Mouse (Mus musculus) kidney, embryonic 15.5 days (tissue): ENCODE results near the gene Piezo1. TPM values are rescaled to one million over a fixed set of nuclear protein-coding genes. Genes with fewer than 3 reads are reported as not detected.

Experiments
- ATAC-seq: fragments of 200-750 bp; cut with Nextera tagmentation; replicated peaks from 2 replicates; pipeline ENCODE4 v1.8.0; 2017; ENCODE audit warnings: moderate TSS enrichment; ENCODE audit not compliant: low FRiP score
- H3K27ac ChIP-seq: fragments of 300-500 bp; sonication (generic); 2 replicates; pipeline ENCODE4 v1.5.1; 2015; ENCODE audit warnings: mild to moderate bottlenecking, inconsistent platforms
- H3K27me3 ChIP-seq: fragments of 300-500 bp; sonication (generic); 2 replicates; pipeline ENCODE4 v1.6.1; 2015; ENCODE audit warnings: inconsistent platforms
- H3K36me3 ChIP-seq: fragments of 300-500 bp; sonication (generic); 2 replicates; pipeline ENCODE4 v1.6.1; 2015; ENCODE audit warnings: inconsistent platforms
- H3K4me1 ChIP-seq: fragments of 300-500 bp; sonication (generic); 2 replicates; pipeline ENCODE4 v1.6.1; 2015; ENCODE audit warnings: inconsistent platforms
- H3K4me2 ChIP-seq: fragments of 300-500 bp; sonication (generic); 2 replicates; pipeline ENCODE4 v1.6.1; 2015; ENCODE audit warnings: moderate library complexity, mild to moderate bottlenecking, inconsistent platforms
- H3K4me3 ChIP-seq: fragments of 300-500 bp; sonication (generic); replicated peaks from 2 replicates; pipeline ENCODE4 v1.5.1; 2015; ENCODE audit warnings: mild to moderate bottlenecking, inconsistent platforms
- H3K9ac ChIP-seq: fragments of 300-500 bp; sonication (generic); 2 replicates; pipeline ENCODE4 v1.6.1; 2015; ENCODE audit warnings: mild to moderate bottlenecking, inconsistent platforms
- H3K9me3 ChIP-seq: fragments of 300-500 bp; sonication (generic); replicated peaks from 2 replicates; pipeline ENCODE4 v1.6.1; 2016; ENCODE audit warnings: inconsistent platforms
- WGBS: fragments of 180-500 bp; shearing (Covaris S2); methylation state at CpG from one replicate; pipeline ENCODE4 v1.1.7; 2015; ENCODE audit warnings: mixed read lengths; 5-methylcytosine and 5-hydroxymethylcytosine counted together
- polyA plus RNA-seq: library from polyadenylated mRNA; unstranded; fragments of >200 nt; fragmentation: Nextera tagmentation; extraction: Ambion mirVana; gene quantifications from 2 replicates; pipeline ENCODE4 v1.2.1, GENCODE M21; 2015

The Piezo1 gene
- polyA plus RNA-seq, 1 experiment from 2014 or later = 17.8 TPM

GRCm38 (mm10) chr8:122515699-122516098, 35.4 kb downstream of the Piezo1 start:
- Histone ChIP-seq H3K9ac (no peak overlapping the region), H3K36me3 (peaks cover 6% of the 10 kb centered on the region; the same call in 1 of the 2 replicates), H3K4me3 (no peak overlapping the region), H3K4me1 (peaks cover 83% of the 10 kb centered on the region), H3K27me3 (no peaks in the 10 kb centered on the region), H3K4me2 (no peak overlapping the region), H3K27ac (no peak overlapping the region), H3K9me3 (no peaks in the 10 kb centered on the region)
- ATAC-seq = no peak
- WGBS = 88% methylated on average over 14 of the region's 14 CpGs

DNA sequence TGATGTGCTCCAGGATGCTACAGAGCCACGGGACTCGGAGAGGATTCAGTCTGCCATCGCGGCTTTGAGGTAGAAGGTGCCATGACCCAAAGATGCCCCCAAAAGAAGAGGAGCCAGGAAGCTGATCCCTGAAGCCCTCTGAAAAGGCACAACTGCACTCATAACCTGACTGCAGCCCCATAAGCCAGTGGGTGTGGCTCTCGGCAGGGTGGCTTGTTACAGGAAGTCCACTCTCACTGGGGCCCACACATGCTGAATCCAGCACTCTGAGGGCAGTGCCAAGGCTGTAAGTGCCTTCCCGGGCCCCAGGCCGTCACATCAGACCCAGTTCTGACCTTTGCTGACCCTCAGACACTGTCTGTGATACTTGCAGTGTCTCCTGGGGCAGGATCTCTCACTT, 38.7 kb downstream of the Piezo1 start:
- H3K36me3 ChIP-seq = peaks cover 6% of the 10 kb centered on the region; the same call in 1 of the 2 replicates
- no peak overlapping the region for H3K4me2 ChIP-seq
- peaks cover 53% of the 10 kb centered on the region for H3K4me1 ChIP-seq
- H3K9ac ChIP-seq = no peak overlapping the region
- H3K27me3 ChIP-seq = no peaks in the 10 kb centered on the region
- H3K27ac ChIP-seq = peak overlapping the region; percentile 83; the same call in 1 of the 2 replicates
- no peaks in the 10 kb centered on the region for H3K9me3 ChIP-seq
- H3K4me3 ChIP-seq = no peak overlapping the region
- ATAC-seq = no peak
- 59% methylated on average over 7 of the region's 7 CpGs for WGBS

DNA sequence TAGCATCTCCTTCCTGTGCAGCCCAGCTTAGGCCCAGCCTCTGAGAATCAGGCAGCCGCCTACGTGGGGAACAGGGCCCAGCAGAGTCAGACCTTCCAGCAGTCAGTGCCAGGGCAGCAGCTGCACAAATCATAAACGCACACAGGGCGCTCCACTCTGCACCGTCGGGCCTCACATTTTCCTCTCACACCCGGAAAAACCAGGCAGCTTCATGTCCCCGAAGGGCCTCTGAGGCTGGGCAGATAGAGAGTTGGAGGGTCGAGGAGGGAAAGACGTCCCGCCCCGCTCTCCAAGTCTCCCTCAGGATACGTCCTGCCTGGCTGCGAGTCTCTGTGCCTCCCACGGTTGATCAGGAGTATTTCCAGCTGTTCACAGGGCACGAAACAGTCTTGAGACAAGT, 39.6 kb downstream of the Piezo1 start:
- ATAC-seq = peak; percentile 34
- 27% methylated on average over 16 of the region's 16 CpGs for WGBS
- H3K27me3 ChIP-seq = no peaks in the 10 kb centered on the region
- H3K4me2 ChIP-seq = no peak overlapping the region
- peak overlapping the region; percentile 83 for H3K27ac ChIP-seq
- peaks cover 45% of the 10 kb centered on the region for H3K4me1 ChIP-seq
- H3K9ac ChIP-seq = peak overlapping the region; percentile 21; the same call in 1 of the 2 replicates
- no peaks in the 10 kb centered on the region for H3K9me3 ChIP-seq
- no peak overlapping the region for H3K4me3 ChIP-seq
- peaks cover 7% of the 10 kb centered on the region; the same call in 1 of the 2 replicates for H3K36me3 ChIP-seq

GRCm38 (mm10) chr8:122500856-122501255, 50.3 kb downstream of the Piezo1 start:
- no peaks in the 10 kb centered on the region for H3K27me3 ChIP-seq
- 0 out of 2 replicates have a peak, but pooled peaks have one; percentile 10 for ATAC-seq
- peaks cover 16% of the 10 kb centered on the region for H3K4me1 ChIP-seq
- no peak overlapping the region for H3K9ac ChIP-seq
- peaks cover 68% of the 10 kb centered on the region for H3K36me3 ChIP-seq
- no peak overlapping the region for H3K4me2 ChIP-seq
- H3K9me3 ChIP-seq = no peaks in the 10 kb centered on the region
- no peak overlapping the region for H3K4me3 ChIP-seq
- 27% methylated on average over 10 of the region's 10 CpGs for WGBS
- H3K27ac ChIP-seq = no peak overlapping the region

GRCm38 (mm10) chr8:122497912-122498311, 53.2 kb downstream of the Piezo1 start:
- H3K4me3 ChIP-seq = no peak overlapping the region
- WGBS = 76% methylated on average over 17 of the region's 17 CpGs
- peak overlapping the region; percentile 64 for H3K27ac ChIP-seq
- no peak overlapping the region for H3K9ac ChIP-seq
- H3K27me3 ChIP-seq = no peaks in the 10 kb centered on the region
- peaks cover 7% of the 10 kb centered on the region for H3K4me1 ChIP-seq
- no peaks in the 10 kb centered on the region for H3K9me3 ChIP-seq
- H3K4me2 ChIP-seq = no peak overlapping the region
- H3K36me3 ChIP-seq = peaks cover 88% of the 10 kb centered on the region
- ATAC-seq = no peak

DNA sequence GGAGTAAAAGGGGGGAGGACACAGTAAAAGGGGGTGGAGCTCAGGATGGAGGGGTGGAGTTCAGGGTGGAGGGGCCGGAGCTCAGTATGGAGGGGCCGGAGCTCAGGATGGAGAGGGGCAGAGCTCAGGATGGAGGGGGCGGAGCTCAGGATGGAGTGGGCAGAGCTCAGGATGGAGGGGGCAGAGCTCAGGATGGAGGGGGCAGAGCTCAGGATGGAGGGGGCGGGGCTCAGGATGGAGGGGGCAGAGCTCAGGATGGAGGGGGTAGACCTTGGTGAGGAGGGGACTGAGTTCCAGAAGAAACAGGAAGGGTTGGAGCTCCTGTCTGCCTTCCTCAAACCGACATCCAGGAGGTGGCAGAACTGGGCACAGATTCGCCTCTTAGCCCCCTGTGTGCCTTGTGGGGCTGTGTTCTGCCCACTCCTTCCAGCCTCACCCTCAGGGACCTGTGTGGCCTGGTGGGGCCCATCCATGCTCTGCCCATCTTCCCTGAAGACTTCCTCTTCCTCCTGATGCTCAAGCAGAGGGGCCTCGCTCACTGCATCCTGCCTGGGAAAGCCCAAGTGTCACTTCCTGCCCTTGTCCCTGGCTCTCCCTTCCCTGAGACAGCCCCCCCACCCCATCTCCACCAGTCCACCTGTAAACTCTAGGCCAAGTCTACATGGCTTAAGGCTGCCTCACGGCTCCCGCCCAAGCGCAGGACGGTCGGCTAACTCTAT, 54.0 kb downstream of the Piezo1 start:
- Histone ChIP-seq H3K4me1 (peaks cover 7% of the 10 kb centered on the region), H3K4me3 (no peak overlapping the region), H3K36me3 (peaks cover 94% of the 10 kb centered on the region), H3K9me3 (no peaks in the 10 kb centered on the region), H3K27ac (peak overlapping the region; percentile 64), H3K27me3 (no peaks in the 10 kb centered on the region), H3K4me2 (no peak overlapping the region), H3K9ac (no peak overlapping the region)
- ATAC-seq = no peak
- WGBS = 78% methylated on average over 12 of the region's 12 CpGs

- no peak overlapping the region for H3K27ac ChIP-seq
- no peak overlapping the region for H3K4me2 ChIP-seq
- 93% methylated on average over 9 of the region's 9 CpGs for WGBS
- no peaks in the 10 kb centered on the region for H3K4me1 ChIP-seq
- no peak for ATAC-seq
- peaks cover 98% of the 10 kb centered on the region for H3K36me3 ChIP-seq
- H3K4me3 ChIP-seq = no peak overlapping the region
- H3K9ac ChIP-seq = no peak overlapping the region
- H3K27me3 ChIP-seq = no peaks in the 10 kb centered on the region
- no peaks in the 10 kb centered on the region for H3K9me3 ChIP-seq
These were observed 62.7 kb downstream of the Piezo1 start for GRCm38 (mm10) chr8:122488387-122488786.

DNA sequence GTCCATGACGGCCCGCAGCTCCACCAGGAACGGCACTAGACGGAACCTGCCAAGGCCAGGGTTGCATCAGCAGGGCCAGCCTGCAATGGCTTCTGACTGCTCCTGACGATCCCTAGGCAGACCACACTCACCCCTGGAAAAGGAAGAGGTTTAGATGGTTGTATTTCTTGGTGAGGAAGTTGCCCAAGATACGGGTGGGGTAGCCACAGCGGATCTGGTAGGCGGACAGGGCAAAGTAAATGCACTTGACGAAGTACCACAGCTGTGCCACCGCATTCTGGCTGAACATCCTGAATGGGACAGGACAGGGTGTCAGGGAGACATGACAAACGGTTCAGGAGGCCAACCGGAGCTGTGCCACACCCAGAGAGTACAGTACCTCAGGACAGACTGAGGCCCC, 66.3 kb downstream of the Piezo1 start:
- no peak overlapping the region for H3K27ac ChIP-seq
- ATAC-seq = no peak
- 88% methylated on average over 12 of the region's 12 CpGs for WGBS

DNA sequence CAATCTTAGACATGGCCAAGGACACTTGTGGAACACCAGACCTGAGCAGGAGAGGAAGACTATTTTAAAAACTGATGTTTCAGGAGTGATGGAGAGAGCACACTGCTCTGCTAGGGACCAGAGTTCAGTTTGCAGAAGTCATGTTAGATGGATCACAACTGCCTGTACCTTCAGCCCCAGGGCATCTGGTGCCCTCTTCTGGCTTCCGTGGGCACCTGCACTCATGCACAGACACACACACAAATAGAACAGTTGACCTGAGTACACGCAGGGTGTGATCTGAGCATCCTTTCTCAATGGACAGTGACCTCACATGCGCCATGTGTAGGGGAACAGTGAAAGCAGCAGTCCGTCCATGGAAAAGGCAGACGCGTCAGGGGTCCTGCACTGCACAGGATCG, 67.3 kb downstream of the Piezo1 start:
- Histone ChIP-seq H3K27me3 (no peaks in the 10 kb centered on the region), H3K4me2 (no peak overlapping the region), H3K36me3 (peaks cover 96% of the 10 kb centered on the region), H3K4me1 (no peaks in the 10 kb centered on the region), H3K27ac (no peak overlapping the region), H3K4me3 (no peak overlapping the region), H3K9ac (no peak overlapping the region), H3K9me3 (no peaks in the 10 kb centered on the region)
- 95% methylated on average over 7 of the region's 7 CpGs for WGBS
- ATAC-seq = no peak

More for the DNA sequence above, 66.3 kb downstream of the Piezo1 start:
- no peaks in the 10 kb centered on the region for H3K9me3 ChIP-seq
- no peaks in the 10 kb centered on the region for H3K4me1 ChIP-seq
- no peaks in the 10 kb centered on the region for H3K27me3 ChIP-seq
- no peak overlapping the region for H3K4me3 ChIP-seq
- H3K36me3 ChIP-seq = peaks cover 96% of the 10 kb centered on the region
- no peak overlapping the region for H3K9ac ChIP-seq
- no peak overlapping the region for H3K4me2 ChIP-seq

GRCm38 (mm10) chr8:122482448-122482847, 68.7 kb downstream of the Piezo1 start:
- 94% methylated on average over 8 of the region's 8 CpGs for WGBS
- H3K36me3 ChIP-seq = peaks cover 95% of the 10 kb centered on the region
- H3K4me2 ChIP-seq = no peak overlapping the region
- H3K27ac ChIP-seq = no peak overlapping the region
- no peaks in the 10 kb centered on the region for H3K9me3 ChIP-seq
- H3K4me3 ChIP-seq = no peak overlapping the region
- no peaks in the 10 kb centered on the region for H3K27me3 ChIP-seq
- no peak overlapping the region for H3K9ac ChIP-seq
- no peaks in the 10 kb centered on the region for H3K4me1 ChIP-seq
- ATAC-seq = no peak

- peaks cover 25% of the 10 kb centered on the region for H3K4me1 ChIP-seq
- under 1% methylated on average over 92 of the region's 103 CpGs for WGBS
- peak within 1 kb of the TSS; percentile 77 for H3K4me2 ChIP-seq
- peak within 1 kb of the TSS; percentile 96 for H3K9ac ChIP-seq
- H3K27me3 ChIP-seq = no peaks in the 10 kb centered on the region
- no peaks in the 10 kb centered on the region for H3K9me3 ChIP-seq
- peaks cover 60% of the 10 kb centered on the region for H3K36me3 ChIP-seq
- H3K27ac ChIP-seq = peak within 1 kb of the TSS; percentile 65
- peak within 1 kb of the TSS; percentile 100 for H3K4me3 ChIP-seq
- peak; percentile 92 for ATAC-seq
These were observed 75.4 kb downstream of the Piezo1 start, which contains the start of the genes Rnf166 and Ctu2 for GRCm38 (mm10) chr8:122475580-122476320. TSS of gene Rnf166 (minus strand) at chr8:122476064. TSS of gene Ctu2 (plus strand) at chr8:122476143.

GRCm38 (mm10) chr8:122474951-122475560, 76.1 kb downstream of the Piezo1 start:
- Histone ChIP-seq H3K36me3 (peaks cover 61% of the 10 kb centered on the region), H3K4me1 (peaks cover 25% of the 10 kb centered on the region), H3K9me3 (no peaks in the 10 kb centered on the region), H3K4me2 (peak overlapping the region; percentile 77), H3K4me3 (peak overlapping the region; percentile 100), H3K27ac (peak overlapping the region; percentile 65), H3K9ac (peak overlapping the region; percentile 96), H3K27me3 (no peaks in the 10 kb centered on the region)
- peak; percentile 12; the same call in 1 of the 2 replicates for ATAC-seq
- 5% methylated on average over 16 of the region's 16 CpGs for WGBS
